Mouse (Mus musculus) frontal cortex, postnatal 25 days (tissue): ENCODE data around the gene Xrcc2.

Experiments used
- DNase-seq, 2 experiments: peaks; one replicate each; pipeline ENCODE4 v3.0.0; 2022; ENCODE audit warnings: low spot score in 2 of 2

Xrcc2 gene

DNA sequence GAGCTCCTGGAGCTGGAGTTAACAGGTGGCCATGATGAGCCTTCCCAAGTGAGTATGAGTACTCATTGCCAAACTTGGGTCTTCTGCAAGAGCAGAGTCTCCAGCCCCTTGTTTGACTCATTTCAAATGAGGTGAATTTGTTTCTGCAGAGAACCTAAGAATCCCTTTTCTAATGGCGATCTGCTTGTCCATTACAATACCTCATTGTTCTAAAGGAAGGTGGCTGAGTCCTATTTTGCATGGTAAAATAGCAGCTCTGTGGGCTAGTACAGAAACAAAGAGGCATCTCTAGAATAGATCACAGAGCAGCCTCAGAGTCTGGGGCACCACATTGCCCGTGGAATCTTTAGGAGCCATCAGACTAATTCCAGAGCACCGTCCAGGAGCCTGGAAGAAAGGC is 34.6 kb downstream of the Xrcc2 start:
- DNase-seq: no peak

GRCm38 (mm10) chr5:25668306-25668705 is 37.3 kb downstream of the Xrcc2 start:
- no peak for DNase-seq

- DNase-seq: no peak
Observed at GRCm38 (mm10) chr5:25666684-25667083, 38.9 kb downstream of the Xrcc2 start.

DNA sequence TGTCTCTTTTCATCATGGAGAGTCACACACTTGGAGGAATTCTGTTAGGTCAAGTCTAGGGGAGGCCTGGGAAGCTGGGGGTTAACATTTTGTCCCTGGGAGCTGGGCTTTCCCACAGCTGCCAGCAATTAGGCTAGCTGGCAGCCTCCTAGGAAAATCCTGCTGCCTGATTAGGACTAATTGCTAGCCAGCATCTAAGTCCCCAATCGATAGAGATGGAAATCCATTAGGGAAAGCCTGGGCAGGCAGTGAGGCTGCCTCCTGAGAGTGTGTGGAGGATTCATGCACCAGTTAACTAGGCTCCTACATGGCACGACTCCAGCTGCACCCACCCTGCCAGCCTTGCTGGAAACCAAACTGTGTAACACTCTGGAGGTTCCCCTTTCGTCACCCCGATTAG is 39.5 kb downstream of the Xrcc2 start:
- peak; percentile 4 to 27 for DNase-seq

- DNase-seq: no peak
Observed at GRCm38 (mm10) chr5:25665516-25665915, 40.1 kb downstream of the Xrcc2 start.

DNA sequence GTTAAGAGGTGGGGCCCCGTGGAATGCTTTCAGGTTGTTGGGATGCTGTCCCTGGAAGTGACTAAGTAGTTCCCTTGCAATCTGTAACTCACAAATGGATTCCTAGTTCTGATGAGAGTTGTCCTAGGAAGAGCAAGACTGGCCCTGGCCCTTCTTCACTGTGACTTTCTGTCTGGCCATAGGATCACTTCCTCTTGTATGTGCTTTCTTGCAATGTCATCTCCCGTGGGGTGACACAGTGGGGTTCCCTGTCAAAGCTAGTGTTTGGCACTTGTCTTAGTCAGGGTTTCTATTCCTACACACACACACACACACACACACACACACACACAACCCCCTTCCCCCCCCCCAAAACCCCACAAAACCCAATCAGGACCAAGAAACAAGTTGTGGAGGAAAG is 42.5 kb downstream of the Xrcc2 start:
- no peak for DNase-seq

- DNase-seq: no peak
Observed at GRCm38 (mm10) chr5:25654578-25654987, 51.0 kb downstream of the Xrcc2 start.

DNA sequence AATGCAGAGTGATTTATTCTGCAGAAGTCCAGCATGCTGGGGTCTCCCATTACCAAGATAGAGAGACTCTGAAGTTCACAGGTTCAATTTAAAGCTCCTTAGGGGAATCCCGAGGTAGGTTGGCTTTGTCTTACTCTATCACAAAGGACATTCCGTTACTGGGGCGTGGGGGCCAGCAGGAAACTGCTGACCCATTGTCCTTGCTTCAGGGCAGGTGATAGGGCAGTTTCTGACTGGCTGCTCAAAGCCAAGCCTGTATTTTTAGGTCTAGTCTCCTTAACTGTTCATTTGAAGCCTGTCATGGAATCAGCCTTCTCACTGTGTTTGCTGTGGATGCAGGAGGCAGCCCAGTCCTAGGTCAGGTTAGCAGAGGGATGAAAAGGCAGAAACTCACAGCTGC is 52.2 kb downstream of the Xrcc2 start:
- DNase-seq: no peak

GRCm38 (mm10) chr5:25652435-25652834 is 53.2 kb downstream of the Xrcc2 start:
- DNase-seq: peak in 1 of 2 experiments; percentile 11

DNA sequence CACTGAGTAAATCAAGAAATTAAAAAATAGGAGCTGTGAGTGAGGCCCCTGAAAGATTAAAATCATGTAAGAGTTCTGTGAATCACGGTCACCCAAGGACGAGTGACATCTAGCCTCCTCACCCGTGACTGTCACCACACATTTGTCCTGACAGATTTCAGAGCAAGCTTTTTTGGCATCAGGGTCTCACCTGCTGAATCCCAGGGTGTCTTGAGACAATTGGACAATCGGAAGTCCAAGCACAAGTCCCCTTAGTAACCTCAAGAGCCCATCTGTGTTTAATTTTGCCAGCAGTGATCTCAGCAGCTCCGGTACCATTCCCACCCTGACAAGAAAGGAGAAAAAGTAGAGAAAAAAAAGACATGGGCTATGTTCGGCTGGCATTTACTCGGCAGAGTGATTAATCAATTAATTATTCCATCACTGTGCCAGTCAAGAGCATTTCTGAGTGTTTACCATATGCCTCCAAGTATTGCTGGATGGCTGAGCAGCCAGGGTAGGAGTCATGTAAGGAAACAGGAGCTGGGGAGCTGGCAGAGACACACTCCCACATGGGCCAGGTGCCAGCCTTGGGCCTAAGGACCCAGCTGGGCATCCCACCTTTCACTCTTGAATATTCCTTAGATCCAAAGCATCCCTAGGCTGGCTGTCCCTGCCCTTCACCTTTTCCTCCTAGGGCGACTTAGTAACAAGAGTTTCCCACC is 59.8 kb downstream of the Xrcc2 start:
- DNase-seq: no peak

DNA sequence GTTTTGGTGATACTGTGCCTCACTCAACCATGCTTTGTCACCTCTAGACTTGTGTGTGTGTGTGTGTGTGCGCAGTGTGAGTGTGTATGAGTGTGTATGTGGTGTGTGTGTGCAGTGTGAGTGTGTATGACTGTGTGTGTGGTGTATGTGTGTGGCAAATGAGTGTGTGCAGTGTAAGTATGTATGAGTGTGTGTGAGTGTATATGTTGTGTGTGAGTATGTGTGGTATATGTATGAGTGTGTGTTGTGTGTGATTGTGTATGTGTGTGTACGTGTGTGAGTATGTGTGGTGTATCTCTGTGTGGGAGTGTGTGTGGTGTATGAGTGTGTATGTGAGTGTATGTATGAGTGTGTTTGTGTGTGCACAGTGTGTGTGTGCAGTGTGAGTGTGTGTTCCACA is 61.1 kb downstream of the Xrcc2 start:
- DNase-seq: no peak

GRCm38 (mm10) chr5:25642741-25643140 is 62.9 kb downstream of the Xrcc2 start:
- no peak for DNase-seq
